Mouse (Mus musculus) MEL (cell line): ENCODE measurements at regions not wholly inside any gene's neighbourhood (a gene's known extent, or its start where the extent isn't known, plus 50 kb on each side); places are given as distances from the start of the nearest gene placed in this dataset.

Experiments used
- EP300 ChIP-seq, 2 experiments: IDR thresholded peaks; 2 replicates each; pipeline ENCODE4 v1.6.1; 2011; ENCODE audit warnings: improper control_type of control experiment in 2 of 2, low read length in 2 of 2, low read depth in 1 of 2, mild to moderate bottlenecking in 1 of 2
- POLR2A ChIP-seq, 2 experiments: IDR thresholded peaks; 2 replicates each; pipeline ENCODE4 v1.6.1; 2011 to 2012; ENCODE audit warnings: low read length in 2 of 2, mild to moderate bottlenecking in 2 of 2, control low read depth in 1 of 2, improper control_type of control experiment in 1 of 2, low read depth in 1 of 2, moderate library complexity in 1 of 2; ENCODE audit not compliant: control insufficient read depth in 1 of 2, insufficient read depth in 1 of 2, poor library complexity in 1 of 2
- POLR2AphosphoS5 ChIP-seq: IDR thresholded peaks from 2 replicates; pipeline ENCODE4 v1.6.1; 2012; ENCODE audit warnings: low read depth, borderline replicate concordance, mild to moderate bottlenecking, inconsistent platforms, low read length, moderate library complexity, mixed read lengths

- TF ChIP-seq POLR2A (IDR thresholded peaks at IDR 0.05; ENCODE audit: control insufficient read depth in 1 of 2, insufficient read depth in 1 of 2, low read depth in 1 of 2, low read length in 2 of 2, poor library complexity in 1 of 2) (no peak), EP300 (IDR thresholded peaks at IDR 0.05; ENCODE audit: low read depth in 1 of 2, low read length in 2 of 2) (no peak), POLR2AphosphoS5 (no peak)
Observed at GRCm38 (mm10) chr6:98800040-98800439, 457.5 kb upstream of the Gm765 start.
